Mouse (Mus musculus): ENCODE measurements at regions not wholly inside any gene's neighbourhood (a gene's known extent, or its start where the extent isn't known, plus 50 kb on each side); places are given as distances from the start of the nearest gene placed in this dataset.
"Not testable (repeated sequence)": the region's sequence is repeated elsewhere in the genome, so short reads cannot be mapped to it uniquely, and the experiment has no call there.

DNA sequence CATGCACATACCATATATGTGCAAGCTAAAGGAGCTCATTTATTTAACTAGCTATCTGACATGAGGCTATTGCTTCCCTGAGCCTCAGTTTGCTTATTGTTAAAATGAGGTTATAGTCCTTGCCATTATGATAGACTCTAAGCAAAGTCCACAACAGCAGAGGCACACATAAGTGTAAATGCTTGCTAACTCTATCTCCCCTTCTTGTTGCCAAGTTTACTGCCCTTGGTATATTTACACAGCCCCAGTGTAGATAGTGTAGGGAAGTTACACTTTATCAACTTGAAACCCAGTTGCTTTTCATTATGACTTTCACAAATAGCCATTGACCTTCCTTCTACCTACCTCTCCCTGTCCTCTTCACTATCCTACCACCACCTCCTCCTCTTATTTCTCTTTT, 782.6 kb upstream of the Agtr1b start:
- DNase-seq (ENCODE audit: extremely low spot score in 1 of 2, low spot score in 1 of 2): no peak

- DNase-seq (ENCODE audit: extremely low spot score in 1 of 2, low spot score in 1 of 2): no peak
These were observed 762.0 kb upstream of the Agtr1b start for GRCm38 (mm10) chr3:21128821-21129504.

DNA sequence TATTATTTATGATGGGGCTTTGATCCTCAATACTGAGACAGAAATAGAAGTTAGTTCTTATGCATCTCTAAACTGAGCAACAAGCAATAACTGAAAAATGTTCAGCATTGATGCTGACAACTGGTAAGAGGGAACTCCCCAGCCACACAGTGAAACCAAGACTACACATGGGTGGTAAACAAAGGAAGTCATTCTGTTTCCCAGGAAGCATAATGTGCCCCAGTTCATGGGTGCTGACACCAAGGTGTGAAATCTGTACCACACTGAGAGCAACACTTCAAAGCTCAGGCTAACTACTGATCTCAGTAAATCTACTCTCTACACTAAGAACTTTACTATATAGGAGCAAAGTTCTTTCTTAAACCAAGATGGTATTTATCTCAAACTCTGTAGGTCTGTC, 759.2 kb upstream of the Agtr1b start:
- DNase-seq (ENCODE audit: extremely low spot score in 1 of 2, low spot score in 1 of 2): no peak

DNA sequence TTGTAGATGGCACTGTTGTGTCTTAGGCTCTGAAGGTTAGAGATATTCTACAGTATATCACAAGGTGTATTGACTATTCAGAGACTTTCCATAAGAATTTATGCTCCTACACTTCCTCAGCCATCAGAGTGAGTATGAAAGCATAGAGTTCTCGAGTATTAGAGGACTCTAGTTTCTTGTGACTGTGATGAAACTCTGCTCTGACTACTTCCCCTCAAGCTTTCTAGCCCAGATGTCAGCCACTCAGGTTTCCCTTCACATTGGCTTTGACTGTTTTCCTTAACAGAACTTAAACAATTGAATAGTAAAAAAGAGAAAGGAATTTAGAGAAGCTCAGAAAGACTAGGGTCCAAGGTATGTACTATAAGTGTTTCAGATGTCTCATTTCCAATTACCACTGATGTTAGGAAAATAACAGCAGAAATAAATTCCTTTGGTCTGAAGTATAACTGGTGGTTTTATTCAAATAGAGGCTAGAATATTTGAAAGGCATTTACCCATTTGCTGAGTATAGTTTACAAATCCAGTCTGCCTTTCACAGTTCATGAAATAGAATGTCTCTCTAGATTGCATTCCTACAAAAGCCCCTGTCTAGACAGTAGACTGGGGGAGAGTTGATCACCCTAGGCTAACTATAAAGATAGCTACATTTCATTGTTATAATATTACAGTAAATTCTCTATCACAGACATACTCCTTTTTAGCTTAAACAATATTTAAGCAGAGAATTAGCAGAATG, 751.4 kb upstream of the Agtr1b start:
- no peak for DNase-seq (ENCODE audit: extremely low spot score in 1 of 2, low spot score in 1 of 2)

GRCm38 (mm10) chr3:21111735-21112518, 745.0 kb upstream of the Agtr1b start:
- DNase-seq (ENCODE audit: extremely low spot score in 1 of 2, low spot score in 1 of 2): no peak

- no peak for DNase-seq (ENCODE audit: extremely low spot score in 1 of 2, low spot score in 1 of 2)
These were observed 723.2 kb upstream of the Agtr1b start for GRCm38 (mm10) chr3:21090206-21090605.

- DNase-seq (ENCODE audit: extremely low spot score in 1 of 2, low spot score in 1 of 2): no peak
These were observed 719.4 kb upstream of the Agtr1b start for GRCm38 (mm10) chr3:21086426-21086825.

DNA sequence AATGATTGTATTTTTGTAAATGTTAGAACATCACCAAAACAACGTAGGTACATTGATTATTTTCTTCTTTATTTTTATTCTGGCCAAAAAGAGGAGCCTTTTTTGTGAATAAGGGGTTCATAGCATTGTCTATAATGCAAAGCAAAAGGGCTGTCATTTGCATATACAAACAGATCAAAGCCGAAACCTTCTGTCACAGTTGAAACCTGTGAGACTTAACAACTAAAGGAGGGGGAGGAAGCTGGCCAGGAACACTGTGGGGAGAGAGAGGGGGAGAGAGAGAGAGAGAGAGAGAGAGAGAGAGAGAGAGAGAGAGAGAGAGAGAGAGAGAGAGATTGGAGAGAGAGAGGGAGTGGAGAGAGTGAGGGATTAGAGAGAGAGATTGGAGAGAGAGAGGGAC, 710.6 kb upstream of the Agtr1b start:
- no peak for DNase-seq (ENCODE audit: extremely low spot score in 1 of 2, low spot score in 1 of 2)

- DNase-seq (ENCODE audit: extremely low spot score in 1 of 2, low spot score in 1 of 2): not testable (repeated sequence)
These were observed 686.4 kb upstream of the Agtr1b start for GRCm38 (mm10) chr3:21053337-21053736.

GRCm38 (mm10) chr3:21049365-21049764, 682.4 kb upstream of the Agtr1b start:
- not testable (repeated sequence) for DNase-seq (ENCODE audit: extremely low spot score in 1 of 2, low spot score in 1 of 2)

DNA sequence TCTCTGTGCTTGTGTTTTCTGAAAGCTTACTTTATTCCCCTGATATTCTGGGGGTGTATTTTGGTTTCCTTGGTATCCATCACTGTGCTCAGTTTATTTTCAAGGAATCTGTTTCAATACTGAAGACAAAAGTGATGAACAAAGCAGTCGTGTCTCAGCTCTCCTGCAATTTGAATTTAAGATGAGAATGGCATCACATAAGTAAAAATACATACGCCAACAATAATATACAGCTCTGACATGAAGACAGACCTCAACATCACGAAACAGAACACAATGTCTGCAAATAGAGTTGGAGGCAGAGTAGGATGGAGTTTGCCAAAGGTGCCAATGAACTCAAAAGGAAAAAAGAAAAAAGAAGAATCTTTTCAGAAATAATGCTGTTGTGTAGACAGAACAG, 679.0 kb upstream of the Agtr1b start:
- DNase-seq (ENCODE audit: extremely low spot score in 1 of 2, low spot score in 1 of 2): no peak

DNA sequence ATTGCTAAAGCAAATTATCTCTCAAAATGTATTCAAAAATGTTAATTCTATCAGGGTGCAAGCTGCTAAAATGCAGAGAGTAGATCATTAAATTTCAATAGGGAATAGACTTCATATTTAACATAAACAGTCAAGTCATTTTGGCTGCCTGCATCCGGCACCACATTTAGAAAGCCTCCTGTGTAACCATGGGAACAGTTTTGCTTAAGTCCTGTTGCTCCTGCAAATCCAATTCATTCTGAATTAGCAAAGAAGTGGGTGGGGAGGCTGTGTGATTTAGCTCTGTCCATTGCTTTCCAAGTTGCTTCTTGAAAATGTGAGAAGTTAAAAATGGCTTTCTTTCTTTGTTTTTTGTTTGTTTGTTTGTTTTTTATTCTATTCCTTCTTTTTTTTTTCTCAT, 658.9 kb upstream of the Agtr1b start:
- no peak for DNase-seq (ENCODE audit: extremely low spot score in 1 of 2, low spot score in 1 of 2)

- no peak for DNase-seq (ENCODE audit: extremely low spot score in 1 of 2, low spot score in 1 of 2)
These were observed 654.0 kb upstream of the Agtr1b start for GRCm38 (mm10) chr3:21020946-21021345.

DNA sequence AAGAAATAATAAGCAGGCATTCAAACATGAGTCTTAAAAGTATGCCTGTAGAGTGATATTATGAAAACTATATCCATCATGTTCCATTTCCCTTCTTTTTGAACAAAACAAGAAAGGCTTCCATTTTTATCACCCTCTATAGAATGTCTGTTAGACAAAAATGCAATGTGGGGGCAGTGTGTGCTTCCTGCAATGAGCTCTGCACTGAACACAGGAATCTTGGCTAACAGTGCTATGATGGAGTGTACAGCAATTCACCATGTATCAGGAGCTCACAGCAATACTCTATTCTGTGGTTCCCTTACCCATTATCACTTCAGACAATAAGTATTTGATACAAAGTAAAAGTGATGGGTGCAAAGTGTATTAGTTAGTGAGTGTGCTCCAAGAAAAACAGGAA, 653.3 kb upstream of the Agtr1b start:
- no peak for DNase-seq (ENCODE audit: extremely low spot score in 1 of 2, low spot score in 1 of 2)

DNA sequence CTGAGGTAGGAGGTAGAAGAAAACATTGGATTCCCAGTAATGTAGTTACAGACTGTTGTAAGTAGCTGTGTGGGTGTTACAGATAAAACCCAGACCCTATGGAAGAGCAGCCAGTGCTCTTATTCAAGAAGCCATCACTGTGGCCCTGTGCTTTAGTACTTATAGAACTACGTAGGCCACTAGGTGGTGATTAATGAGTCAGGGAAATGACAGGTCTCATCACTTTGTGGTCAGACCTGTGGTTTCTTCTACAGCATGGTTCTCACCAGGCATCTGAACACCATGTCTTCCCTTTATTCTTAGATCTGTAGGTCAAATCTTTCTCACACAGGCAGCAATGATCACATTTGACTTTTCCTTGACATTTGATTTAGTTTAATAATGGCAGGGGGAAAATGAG, 642.7 kb upstream of the Agtr1b start:
- no peak for DNase-seq (ENCODE audit: extremely low spot score in 1 of 2, low spot score in 1 of 2)

DNA sequence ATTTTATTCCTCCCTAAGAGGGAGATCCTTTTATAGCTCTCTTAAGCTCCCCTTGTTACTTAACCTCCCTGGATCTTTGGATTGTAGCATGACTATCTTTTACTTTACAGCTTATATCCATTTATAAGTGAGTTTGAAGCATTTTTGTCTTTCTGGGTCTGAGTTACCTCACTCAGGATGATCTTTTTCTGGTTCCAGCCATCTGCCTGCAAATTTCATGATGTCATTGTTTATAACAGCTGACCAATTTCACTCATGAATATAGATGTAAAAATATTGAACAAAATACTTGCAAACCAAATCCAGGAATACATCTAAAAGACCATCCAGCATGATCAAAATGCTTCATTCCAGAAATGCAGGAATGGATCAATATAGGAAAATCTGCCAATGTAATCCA, 631.3 kb upstream of the Agtr1b start:
- DNase-seq (ENCODE audit: extremely low spot score in 1 of 2, low spot score in 1 of 2): no peak

- no peak for DNase-seq (ENCODE audit: extremely low spot score in 1 of 2, low spot score in 1 of 2)
These were observed 622.6 kb upstream of the Agtr1b start for GRCm38 (mm10) chr3:20989486-20989970.

- DNase-seq (ENCODE audit: extremely low spot score in 1 of 2, low spot score in 1 of 2): no peak
These were observed 620.0 kb upstream of the Agtr1b start for GRCm38 (mm10) chr3:20986942-20987341.

GRCm38 (mm10) chr3:20986377-20986727, 619.4 kb upstream of the Agtr1b start:
- DNase-seq (ENCODE audit: extremely low spot score in 1 of 2, low spot score in 1 of 2): peak in 1 of 2 experiments; percentile 8

GRCm38 (mm10) chr3:20985682-20986376, 618.9 kb upstream of the Agtr1b start:
- DNase-seq (ENCODE audit: extremely low spot score in 1 of 2, low spot score in 1 of 2): peak; percentile 14 to 20

DNA sequence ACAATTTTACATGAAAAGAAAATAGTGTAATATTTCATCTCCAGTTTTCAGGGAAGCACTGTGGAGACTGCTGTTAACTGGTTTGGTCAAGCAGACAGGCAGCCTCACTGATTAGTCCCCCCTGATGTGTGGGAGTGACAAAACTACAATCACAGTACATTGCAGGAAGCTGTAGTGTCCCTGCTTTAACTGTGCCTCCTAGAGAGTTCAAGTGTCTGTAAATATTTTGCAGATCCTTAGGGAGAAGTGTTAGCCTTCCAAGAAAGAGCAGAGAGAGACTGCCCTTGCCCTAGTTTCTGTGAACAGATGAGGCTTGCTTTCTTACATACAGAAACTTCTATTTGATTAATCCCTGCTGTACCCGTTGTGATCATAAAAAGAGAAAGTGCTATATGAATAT, 617.2 kb upstream of the Agtr1b start:
- DNase-seq (ENCODE audit: extremely low spot score in 1 of 2, low spot score in 1 of 2): no peak

All from layer of hippocampus, postnatal 25 days (tissue).